Mouse (Mus musculus) layer of hippocampus, postnatal 25 days (tissue): ENCODE data around the gene Cfap36. TPM values are rescaled to one million over a fixed set of nuclear protein-coding genes. Genes with fewer than 3 reads are reported as not detected.
A peak's percentile ranks its signal among the peaks of the same experiment; 100 is the strongest.

Experiments
- DNase-seq, 2 experiments: peaks; one replicate each; pipeline ENCODE4 v3.0.0; 2022; ENCODE audit warnings: mixed read lengths in 2 of 2, low spot score in 1 of 2; ENCODE audit errors: extremely low spot score in 1 of 2
- total RNA-seq, 2 experiments: library from RNA; stranded (reverse); gene quantifications; 2 replicates each; pipeline ENCODE4 v1.2.3; 2021

Cfap36 gene
- total RNA-seq, 2 experiments from 2014 or later, result 123 to 129 TPM

GRCm38 (mm10) chr11:29181751-29182150 lies 65.5 kb downstream of the Cfap36 start:
- no peak for DNase-seq

- DNase-seq, result peak in 1 of 2 experiments; percentile 17
Measured at GRCm38 (mm10) chr11:29180657-29181056, 66.6 kb downstream of the Cfap36 start.

GRCm38 (mm10) chr11:29179319-29179718 lies 67.9 kb downstream of the Cfap36 start:
- no peak for DNase-seq

- no peak for DNase-seq
Measured at GRCm38 (mm10) chr11:29173706-29174436, 73.3 kb downstream of the Cfap36 start.

- no peak for DNase-seq
Measured at GRCm38 (mm10) chr11:29173125-29173631, 74.0 kb downstream of the Cfap36 start.

DNA sequence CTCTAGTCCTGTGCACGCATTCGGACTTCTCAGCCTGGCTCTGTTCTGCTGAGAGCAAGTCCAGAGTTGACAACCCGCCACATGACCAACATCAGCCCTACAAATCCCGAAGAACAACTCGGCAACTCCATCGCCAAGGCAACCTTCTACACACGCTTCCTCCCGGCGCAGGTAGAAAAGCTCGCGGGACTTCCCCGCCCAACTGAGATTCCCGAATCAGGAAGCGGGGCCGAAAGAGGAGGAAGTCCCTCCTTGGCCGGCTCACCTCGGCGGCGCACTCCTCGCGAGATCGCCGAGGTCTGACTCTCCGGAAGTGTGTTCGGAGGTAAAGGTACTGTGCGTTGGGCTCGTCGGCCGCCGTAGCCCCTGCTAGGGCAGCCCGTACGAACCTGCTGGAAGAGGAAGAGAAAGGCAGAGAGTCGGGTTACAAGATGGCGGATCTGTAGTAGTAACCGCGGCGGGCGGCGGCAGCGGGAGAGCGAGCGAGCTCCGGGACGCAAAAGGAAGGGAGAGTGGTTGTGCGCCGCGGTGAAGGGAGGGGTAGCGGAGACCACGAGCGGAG lies 74.6 kb downstream of the Cfap36 start, which contains the start of gene Ppp4r3b:
Gene Ppp4r3b (plus strand): TSS at position 328 of the 562 bp plus-strand sequence.
- peak; percentile 88 to 94 for DNase-seq

DNA sequence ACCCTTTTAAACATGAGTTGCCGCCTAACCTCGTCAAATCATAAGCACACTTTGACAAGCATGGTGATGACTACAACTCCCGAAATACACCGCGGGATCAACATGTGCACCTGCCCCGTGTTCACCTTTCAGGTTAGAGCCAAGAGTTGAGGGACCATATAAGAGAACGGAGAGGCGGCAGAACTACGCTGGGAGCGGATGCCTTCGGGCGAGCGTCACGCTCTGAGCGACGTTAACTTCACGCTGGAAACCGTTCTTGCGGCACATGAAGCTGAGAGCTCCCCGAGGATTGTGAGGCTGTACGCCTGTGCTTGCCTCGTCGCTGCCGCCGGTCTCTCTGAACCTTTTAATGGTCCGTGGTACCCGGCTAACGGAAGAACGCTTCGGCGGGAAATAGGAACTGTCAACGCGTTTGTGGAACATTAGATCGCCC lies 75.2 kb downstream of the Cfap36 start:
- DNase-seq, result peak; percentile 26 to 45

Other genes with a start within 250 kb of the Cfap36 start
- gene Pnpt1, start 116.7 kb downstream of the Cfap36 start, total RNA-seq, result 10 to 100 TPM; 23.3 to 29.7 TPM
- 10 to 100 TPM; 58.4 to 61.4 TPM for gene Ppp4r3b, start 74.5 kb downstream of the Cfap36 start, total RNA-seq
- gene Ccdc88a, start 126.2 kb upstream of the Cfap36 start, total RNA-seq, result 10 to 100 TPM; 59.4 to 70.6 TPM